Mouse (Mus musculus): ENCODE data around the gene Cactin.

DNA sequence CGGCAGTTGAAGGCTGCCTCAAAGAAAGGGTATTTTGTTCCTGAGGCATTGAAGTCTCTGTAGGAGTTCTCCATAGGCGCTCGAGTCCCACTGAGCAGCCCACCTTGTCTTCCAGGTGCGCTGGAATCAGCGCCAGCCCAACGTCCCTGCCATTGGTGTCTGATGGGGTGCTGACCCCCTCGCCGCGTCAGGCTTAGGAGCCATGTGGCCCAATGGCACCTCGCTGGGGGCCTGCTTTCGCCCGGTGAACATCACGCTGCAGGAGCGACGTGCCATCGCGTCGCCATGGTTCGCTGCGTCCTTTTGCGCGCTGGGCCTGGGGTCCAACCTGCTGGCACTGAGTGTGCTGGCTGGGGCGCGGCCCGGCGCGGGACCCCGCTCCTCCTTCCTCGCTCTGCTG lies 11.4 kb downstream of the Cactin start:
- no peak for TF ChIP-seq POLR2A (IDR thresholded peaks at IDR 0.05; ENCODE audit: low read depth, low read length)
- TF ChIP-seq CTCF (IDR thresholded peaks at IDR 0.05; ENCODE audit: borderline replicate concordance, insufficient read depth, low read length) = no peak

Data from embryonic fibroblast, embryonic 13.5 days (primary cell).